Mouse (Mus musculus) heart, adult 18-20 months (tissue): ENCODE results near the gene Zscan18. TPM values are rescaled to one million over a fixed set of nuclear protein-coding genes. Genes with fewer than 3 reads are reported as not detected.

Experiments
- total RNA-seq, 2 experiments: library from RNA; stranded (reverse); gene quantifications; 2 replicates each; pipeline ENCODE4 v1.2.3; 2021

Gene Zscan18
- total RNA-seq, 2 experiments from 2014 or later, result 0.80 to 1.1 TPM

Other genes with a start within 250 kb of the Zscan18 start
- not detected for gene Vmn2r53, start 194.8 kb downstream of the Zscan18 start, total RNA-seq
- not detected for gene Vmn2r54, start 163.3 kb downstream of the Zscan18 start, total RNA-seq
- not detected for gene Vmn2r55, start 118.6 kb downstream of the Zscan18 start, total RNA-seq
- not detected for gene Vmn2r56, start 68.6 kb downstream of the Zscan18 start, total RNA-seq
- gene Zfp329, start 15.2 kb upstream of the Zscan18 start, total RNA-seq, result 1 to 10 TPM; 4.3 to 6.1 TPM
- 10 to 100 TPM; 17.0 to 18.4 TPM for gene Zfp110, start 31.1 kb upstream of the Zscan18 start, total RNA-seq
- 1 to 10 TPM; 2.9 to 3.1 TPM for gene Zfp128, start 77.5 kb upstream of the Zscan18 start, total RNA-seq
- gene Zscan22, start 94.2 kb upstream of the Zscan18 start, total RNA-seq, result 1 to 10 TPM; 5.5 to 5.8 TPM
- 100 to 1,000 TPM; 575 to 632 TPM for gene Rps5, start 118.7 kb upstream of the Zscan18 start, total RNA-seq
- under 1 TPM; 0.17 to 0.39 TPM for gene Rnf225, start 123.8 kb upstream of the Zscan18 start, total RNA-seq
- gene Zfp324, start 162.2 kb upstream of the Zscan18 start, total RNA-seq, result 1 to 10 TPM; 2.3 to 2.4 TPM
- gene Zfp446, start 174.2 kb upstream of the Zscan18 start, total RNA-seq, result 1 to 10 TPM; 2.1 to 2.2 TPM
- gene Slc27a5, start 194.6 kb upstream of the Zscan18 start, total RNA-seq, result not detected
- gene Trim28, start 195.5 kb upstream of the Zscan18 start, total RNA-seq, result 10 to 100 TPM; 93.5 to 96.6 TPM
- 1 to 10 TPM; 7.3 to 7.4 TPM for gene Zbtb45, start 206.4 kb upstream of the Zscan18 start, total RNA-seq
- gene Chmp2a, start 231.2 kb upstream of the Zscan18 start, total RNA-seq, result 100 to 1,000 TPM; 132 to 164 TPM
- gene Ube2m, start 234.6 kb upstream of the Zscan18 start, total RNA-seq, result 100 to 1,000 TPM; 177 to 187 TPM